Mouse (Mus musculus): ENCODE data around the gene C530025M09Rik.

Gene C530025M09Rik

DNA sequence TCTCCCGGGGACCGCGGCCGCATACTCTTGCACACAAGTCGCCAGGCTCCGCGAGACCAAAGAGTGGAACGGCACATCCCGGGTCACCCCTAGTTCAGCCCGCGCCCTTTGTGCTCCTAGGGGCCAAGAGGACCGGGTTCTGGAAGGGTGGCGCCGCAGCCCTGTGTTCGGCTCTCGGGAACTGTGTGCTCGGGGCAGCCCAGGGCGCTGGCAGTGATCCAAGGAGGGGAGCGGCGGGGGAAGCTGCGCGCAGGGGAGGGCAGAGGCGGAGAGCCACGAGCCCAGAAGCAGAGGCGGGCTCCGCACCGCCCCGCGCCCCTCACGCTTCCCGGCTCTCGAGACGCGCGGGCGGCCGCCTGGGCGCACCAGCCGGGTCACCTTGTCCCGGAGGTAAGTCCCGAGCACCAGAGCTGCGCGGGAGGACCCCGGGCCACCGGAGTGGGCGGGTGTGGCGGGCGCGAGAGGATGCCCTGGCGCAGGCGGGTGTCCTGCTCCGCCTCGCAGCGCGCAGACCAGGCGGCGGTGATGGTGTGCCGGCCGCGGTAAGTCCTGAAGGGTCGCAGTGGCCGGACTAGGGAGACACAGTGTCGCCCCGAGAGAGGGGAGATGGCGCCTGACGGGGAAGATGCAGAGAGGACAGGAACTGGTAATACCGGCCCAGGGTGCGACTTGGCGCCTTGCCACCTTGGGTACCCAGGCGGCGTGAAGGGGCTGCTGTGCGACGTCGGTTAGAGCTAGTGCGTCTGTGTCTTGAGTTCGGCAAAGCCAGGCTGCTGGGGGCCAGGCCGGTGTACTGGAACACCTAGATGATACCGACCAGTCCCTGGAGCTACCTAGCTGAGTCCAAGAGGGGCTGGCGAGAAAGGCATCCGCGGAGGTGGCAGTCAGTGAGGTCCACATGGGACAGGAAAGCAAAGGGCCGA lies at the start of gene C530025M09Rik:
TSS of gene C530025M09Rik (minus strand) at position 678 of the 923 bp plus-strand sequence.
- DNase-seq (ENCODE audit: inconsistent age in 2 of 2, low spot score in 1 of 2): peak; percentile 28 to 55

- no peak for DNase-seq (ENCODE audit: inconsistent age in 2 of 2, low spot score in 1 of 2)
Measured at GRCm38 (mm10) chr2:149877954-149878353, 46.9 kb upstream of the C530025M09Rik start.

- no peak for DNase-seq (ENCODE audit: inconsistent age in 2 of 2, low spot score in 1 of 2)
Measured at GRCm38 (mm10) chr2:149873346-149873745, 42.3 kb upstream of the C530025M09Rik start.

DNA sequence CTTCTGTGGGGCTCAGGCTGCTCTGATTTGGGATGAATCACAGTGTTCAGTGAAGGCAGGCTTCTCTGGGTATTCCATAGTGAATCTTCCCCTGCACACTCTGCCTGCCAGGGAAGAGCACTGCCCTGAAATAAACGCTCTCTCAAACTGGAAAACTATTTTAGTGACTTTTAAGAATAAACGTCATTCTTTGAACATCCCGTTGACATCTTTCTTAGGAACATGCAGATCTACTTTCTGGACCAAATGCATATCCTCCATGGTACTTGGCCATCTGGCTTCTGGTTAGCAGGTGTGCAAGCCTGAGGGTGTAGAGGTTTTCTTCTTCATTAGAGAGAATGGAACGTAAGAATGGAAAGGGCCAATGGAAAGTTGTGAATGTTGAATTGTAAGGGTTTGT lies 41.5 kb upstream of the C530025M09Rik start:
- DNase-seq (ENCODE audit: inconsistent age in 2 of 2, low spot score in 1 of 2): no peak

GRCm38 (mm10) chr2:149870496-149870895 lies 39.5 kb upstream of the C530025M09Rik start:
- DNase-seq (ENCODE audit: inconsistent age in 2 of 2, low spot score in 1 of 2): no peak

DNA sequence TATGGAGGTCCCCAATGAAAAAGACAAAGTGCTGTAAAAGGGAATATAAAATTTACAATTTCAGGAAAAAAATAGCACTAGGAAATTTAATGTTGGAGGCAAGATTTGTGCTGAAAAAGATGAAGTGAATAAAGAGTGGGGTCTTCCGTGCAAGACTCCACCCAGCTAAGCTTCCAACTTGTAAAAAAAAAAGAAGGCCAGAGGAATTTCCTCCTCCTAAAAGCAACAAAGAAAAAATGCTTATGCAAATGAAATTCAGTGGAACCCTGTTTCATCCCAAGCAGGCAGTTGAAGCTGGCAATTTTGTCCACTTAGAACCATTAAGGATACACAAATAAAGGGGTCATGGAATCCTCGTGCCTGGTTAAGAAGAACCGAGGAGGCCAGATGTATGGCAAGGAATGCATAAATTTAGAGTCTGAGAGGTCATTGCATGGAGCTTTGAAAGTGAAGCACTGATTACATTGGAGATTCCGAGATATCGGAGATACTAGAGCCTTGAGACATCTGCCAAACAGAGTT lies 35.0 kb upstream of the C530025M09Rik start:
- DNase-seq (ENCODE audit: inconsistent age in 2 of 2, low spot score in 1 of 2): no peak

DNA sequence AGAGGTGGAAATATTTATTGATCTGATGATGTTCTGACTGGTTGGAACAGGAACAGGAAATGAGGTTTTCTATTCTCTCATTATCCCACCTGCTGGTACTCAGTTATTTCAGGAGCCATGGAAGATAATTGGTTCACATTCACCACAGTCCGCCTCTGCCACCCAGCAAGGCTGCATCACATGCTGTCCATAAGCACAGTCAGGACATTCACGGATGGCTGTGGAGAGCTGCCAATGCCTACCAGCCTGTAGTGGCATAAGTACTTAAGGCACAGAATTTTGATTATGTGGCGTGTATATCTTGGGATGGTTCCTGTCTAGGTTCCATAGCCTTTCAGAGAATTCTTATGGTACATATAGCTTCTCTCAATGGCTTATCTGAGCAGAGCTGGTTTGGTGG lies 30.0 kb upstream of the C530025M09Rik start:
- no peak for DNase-seq (ENCODE audit: inconsistent age in 2 of 2, low spot score in 1 of 2)

GRCm38 (mm10) chr2:149848778-149849177 lies 17.8 kb upstream of the C530025M09Rik start:
- DNase-seq (ENCODE audit: inconsistent age in 2 of 2, low spot score in 1 of 2): no peak

DNA sequence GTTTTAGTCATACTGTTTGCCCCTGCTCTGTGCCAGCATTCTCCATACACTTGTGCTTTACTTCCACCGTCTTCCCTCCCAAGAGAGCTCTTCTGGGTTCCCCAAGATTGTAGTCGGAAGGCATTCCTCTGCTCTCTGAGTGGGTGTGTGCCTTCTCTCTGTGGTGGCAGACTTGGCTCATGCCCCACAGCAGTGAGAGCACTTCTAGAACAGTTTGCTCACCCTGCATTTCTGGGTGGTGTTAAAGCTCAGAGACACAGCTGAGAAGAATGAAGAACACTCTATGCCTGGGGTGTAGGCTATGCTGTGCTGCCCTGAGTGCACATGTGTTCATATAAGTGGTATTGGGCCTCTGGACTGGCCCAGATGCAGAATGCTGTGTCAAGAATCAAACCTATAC lies 13.6 kb upstream of the C530025M09Rik start:
- DNase-seq (ENCODE audit: inconsistent age in 2 of 2, low spot score in 1 of 2): no peak

GRCm38 (mm10) chr2:149839666-149840065 lies 8.7 kb upstream of the C530025M09Rik start:
- DNase-seq (ENCODE audit: inconsistent age in 2 of 2, low spot score in 1 of 2): peak in 1 of 2 experiments; percentile 47

GRCm38 (mm10) chr2:149836471-149837135 lies 5.6 kb upstream of the C530025M09Rik start:
- DNase-seq (ENCODE audit: inconsistent age in 2 of 2, low spot score in 1 of 2): no peak

GRCm38 (mm10) chr2:149835091-149835490 lies 4.1 kb upstream of the C530025M09Rik start:
- DNase-seq (ENCODE audit: inconsistent age in 2 of 2, low spot score in 1 of 2): no peak

DNA sequence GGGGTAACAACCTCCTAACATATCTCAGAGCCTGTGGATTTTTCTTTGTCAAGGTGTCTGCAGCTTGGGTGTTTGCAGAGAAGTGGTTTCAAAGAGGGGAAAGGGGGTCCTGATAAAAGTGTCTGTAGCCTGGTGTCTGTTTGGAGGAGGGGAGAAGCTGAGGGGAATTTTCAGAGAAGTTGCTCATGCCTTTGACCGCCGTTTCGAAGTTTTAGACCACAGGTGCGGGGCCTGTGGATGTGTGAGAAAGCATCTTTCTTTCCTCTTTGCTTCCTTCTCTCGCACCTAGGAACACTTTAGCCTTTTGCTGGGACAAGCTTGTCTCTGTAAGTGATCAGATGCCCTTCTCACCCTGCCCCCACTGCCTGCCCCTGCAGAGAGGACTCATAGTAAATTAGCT lies 1.3 kb upstream of the C530025M09Rik start:
- DNase-seq (ENCODE audit: inconsistent age in 2 of 2, low spot score in 1 of 2): no peak

DNA sequence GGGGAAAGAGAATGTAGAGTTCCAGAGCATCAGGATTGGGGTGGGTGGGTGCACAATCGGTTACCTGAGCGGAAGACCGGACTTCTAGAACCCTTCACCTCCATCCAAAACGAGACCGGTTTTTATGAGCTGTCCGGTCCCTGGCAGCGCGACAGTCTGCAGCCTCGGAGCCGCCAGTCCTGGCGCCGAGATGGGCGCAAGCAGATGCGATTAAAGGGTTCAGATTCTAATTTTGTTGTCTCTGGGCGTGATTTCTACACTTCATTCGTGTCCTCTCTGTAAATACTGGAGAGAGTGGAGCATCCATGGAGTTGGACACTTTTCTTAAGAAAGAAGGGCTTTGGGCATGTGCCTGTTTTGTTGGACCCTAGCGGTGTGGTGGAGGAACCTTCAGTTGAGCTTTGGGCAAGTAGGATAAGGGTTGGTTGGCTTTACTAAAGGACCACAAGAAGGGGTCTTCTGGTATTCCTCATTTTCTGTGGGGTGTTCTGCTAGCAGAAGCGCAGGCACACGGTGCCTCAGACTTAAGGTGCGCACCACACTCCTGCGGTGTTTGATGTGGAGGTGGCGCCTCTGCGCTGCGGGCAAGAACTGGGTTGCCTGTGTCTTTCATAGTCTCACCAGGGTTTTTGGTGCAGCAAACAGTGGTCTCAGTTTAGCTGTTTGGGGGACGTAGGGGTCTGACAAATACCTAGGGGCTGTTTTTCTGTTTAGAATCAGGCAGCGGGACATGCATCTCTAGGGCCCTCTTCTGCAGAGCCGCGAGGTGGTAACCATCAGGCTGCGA lies 639 bp upstream of the C530025M09Rik start:
- DNase-seq (ENCODE audit: inconsistent age in 2 of 2, low spot score in 1 of 2): peak in 1 of 2 experiments; percentile 35

DNA sequence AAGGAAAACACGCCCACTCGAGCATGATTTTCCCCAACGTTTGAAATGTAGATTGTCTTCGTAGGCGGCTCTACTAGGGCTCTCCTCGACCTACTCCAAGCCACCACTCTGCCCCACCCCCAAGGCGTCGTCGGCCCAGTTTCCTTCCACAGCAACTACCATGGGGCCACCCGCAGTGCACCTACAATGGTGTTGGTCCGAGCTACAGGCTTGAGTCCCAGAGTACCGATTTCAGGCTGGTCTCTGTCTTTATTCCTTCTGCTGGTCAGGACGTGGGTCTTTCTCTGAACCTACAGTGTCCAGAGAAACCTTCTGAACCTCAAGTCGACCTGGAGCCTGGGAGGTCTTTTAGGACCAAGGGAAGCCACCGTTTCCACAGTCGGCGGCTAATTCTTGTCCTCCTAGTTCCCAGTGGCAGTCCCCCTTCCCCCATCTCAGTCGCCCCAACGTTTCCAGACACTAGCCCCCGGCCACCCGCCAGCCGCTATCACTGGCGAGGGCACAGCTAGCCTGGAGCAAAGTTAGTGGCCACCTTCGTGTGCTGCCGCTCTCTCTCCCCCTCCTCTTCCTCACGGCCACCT lies 968 bp downstream of the C530025M09Rik start:
- DNase-seq (ENCODE audit: inconsistent age in 2 of 2, low spot score in 1 of 2): peak in 1 of 2 experiments; percentile 25

DNA sequence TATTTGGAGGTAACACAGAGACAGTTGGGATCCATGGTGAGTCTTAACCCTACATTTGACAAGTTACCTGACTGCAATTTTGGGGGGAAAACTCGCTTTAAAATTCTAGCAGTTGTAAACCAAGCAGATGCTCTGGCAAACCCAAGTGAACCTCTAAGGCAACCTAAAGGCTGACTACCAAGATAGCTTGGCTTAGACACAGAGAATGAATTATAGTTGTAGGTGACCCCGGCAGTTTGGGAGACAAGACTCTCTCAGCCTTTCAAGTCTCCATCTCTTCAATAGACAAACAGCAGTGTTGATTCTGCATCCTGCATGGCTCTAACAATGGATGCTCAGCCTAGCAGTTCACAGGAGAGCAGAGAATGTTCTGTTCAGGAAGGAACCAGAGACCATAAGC lies 2.1 kb downstream of the C530025M09Rik start, which contains the start of gene Syndig1:
TSS of gene Syndig1 (plus strand) at position 301 of the 400 bp plus-strand sequence.
- DNase-seq (ENCODE audit: inconsistent age in 2 of 2, low spot score in 1 of 2): no peak

- no peak for DNase-seq (ENCODE audit: inconsistent age in 2 of 2, low spot score in 1 of 2)
Measured at GRCm38 (mm10) chr2:149820201-149820600, 10.8 kb downstream of the C530025M09Rik start.

DNA sequence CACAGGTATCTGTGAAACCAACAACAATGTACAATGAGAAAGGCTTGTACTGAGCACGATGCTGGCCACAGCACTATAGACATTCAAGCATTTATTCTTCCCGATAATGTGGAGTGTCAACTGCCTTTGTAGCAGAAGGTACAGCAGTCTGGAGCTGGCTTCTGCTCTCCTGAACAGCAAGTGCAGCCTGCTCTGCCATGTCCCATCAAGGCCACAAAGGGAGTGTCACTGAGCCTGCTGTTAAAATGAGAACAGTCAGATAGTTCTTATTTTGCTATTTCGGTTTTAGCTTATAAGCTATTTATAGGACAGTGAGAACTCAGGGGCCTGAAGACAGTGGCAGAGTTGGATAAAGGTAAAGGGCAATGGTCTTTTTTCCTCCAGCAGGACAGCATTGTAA lies 11.3 kb downstream of the C530025M09Rik start:
- no peak for DNase-seq (ENCODE audit: inconsistent age in 2 of 2, low spot score in 1 of 2)

DNA sequence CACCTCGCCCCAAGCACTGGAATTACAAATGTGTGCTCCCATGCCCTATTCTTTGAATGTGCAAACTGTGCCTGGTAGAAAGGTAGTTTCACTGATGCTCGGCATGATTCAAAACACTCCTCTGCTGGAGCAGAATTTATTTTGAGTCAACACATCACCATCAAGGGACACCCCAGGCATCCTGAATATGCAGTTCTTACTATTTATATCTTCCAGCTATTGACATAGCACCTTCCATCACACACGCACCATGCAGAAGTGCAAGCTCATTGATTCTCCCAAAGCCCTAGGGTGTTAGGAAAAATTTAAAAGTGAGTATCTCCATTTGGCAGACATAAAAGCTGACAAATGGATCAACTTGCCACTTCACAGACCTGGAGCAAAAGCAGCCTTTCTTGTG lies 12.6 kb downstream of the C530025M09Rik start:
- no peak for DNase-seq (ENCODE audit: inconsistent age in 2 of 2, low spot score in 1 of 2)

- DNase-seq (ENCODE audit: inconsistent age in 2 of 2, low spot score in 1 of 2): no peak
Measured at GRCm38 (mm10) chr2:149812899-149813298, 18.1 kb downstream of the C530025M09Rik start.

DNA sequence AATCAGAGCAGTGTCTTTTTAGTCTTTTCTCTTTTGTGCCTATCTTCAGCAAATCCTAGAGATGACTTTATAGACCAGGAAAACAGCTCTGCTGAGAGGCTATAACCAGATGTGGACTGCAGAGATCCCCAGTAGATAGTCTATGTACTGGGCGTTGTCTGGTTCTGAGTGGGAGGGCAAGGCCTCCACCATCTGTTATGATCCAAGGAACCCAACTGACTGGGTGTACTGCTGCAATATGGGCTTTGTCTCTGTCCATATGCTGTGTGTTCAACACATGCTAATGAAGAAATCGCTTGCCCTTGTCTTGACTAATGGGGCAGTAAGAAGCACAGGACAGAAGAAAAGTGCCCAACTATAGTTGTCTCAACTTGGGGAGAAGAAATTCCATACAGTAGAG lies 25.8 kb downstream of the C530025M09Rik start:
- no peak for DNase-seq (ENCODE audit: inconsistent age in 2 of 2, low spot score in 1 of 2)

All from adrenal gland, adult (tissue).